Mouse (Mus musculus) frontal cortex, adult 2 months (tissue): ENCODE results near the gene Pigf. TPM values are rescaled to one million over a fixed set of nuclear protein-coding genes. Genes with fewer than 3 reads are reported as not detected.

Experiments used
- DNase-seq, 2 experiments: peaks; one replicate each; pipeline ENCODE4 v3.0.0; 2022; ENCODE audit warnings: low spot score in 1 of 2; ENCODE audit errors: extremely low spot score in 1 of 2
- polyA plus RNA-seq: library from polyadenylated mRNA; depleted of rRNA; stranded (reverse); fragments of >200 nt; gene quantifications from 2 replicates; pipeline ENCODE4 v1.2.3, GENCODE M21; 2012

Gene Pigf
- polyA plus RNA-seq, 1 experiment, result 18.9 TPM

- peak in 1 of 2 experiments; percentile 42 for DNase-seq
Measured at GRCm38 (mm10) chr17:87036141-87037073, 11.2 kb upstream of the Pigf start.

GRCm38 (mm10) chr17:87024491-87025242, 539 bp downstream of the Pigf start:
- DNase-seq, result no peak

DNA sequence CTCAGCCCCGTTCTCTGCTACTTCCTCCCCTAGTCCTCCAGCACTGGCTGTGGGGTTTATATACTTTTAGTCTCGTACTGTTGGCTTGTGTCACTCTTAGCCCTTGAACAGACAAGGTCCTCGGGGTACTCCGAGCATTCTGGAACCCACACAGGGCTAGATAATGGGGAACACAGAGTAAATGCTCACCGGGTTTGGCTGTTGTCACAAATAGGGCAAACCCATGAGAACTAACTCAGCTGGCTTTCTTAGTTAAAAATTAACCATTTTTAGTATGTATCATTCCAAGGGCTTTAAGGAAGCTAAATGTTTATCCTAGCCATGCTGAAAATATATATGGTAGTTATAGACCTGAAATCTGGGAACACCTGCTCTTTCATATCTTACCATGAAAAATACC, 5.5 kb downstream of the Pigf start:
- no peak for DNase-seq

DNA sequence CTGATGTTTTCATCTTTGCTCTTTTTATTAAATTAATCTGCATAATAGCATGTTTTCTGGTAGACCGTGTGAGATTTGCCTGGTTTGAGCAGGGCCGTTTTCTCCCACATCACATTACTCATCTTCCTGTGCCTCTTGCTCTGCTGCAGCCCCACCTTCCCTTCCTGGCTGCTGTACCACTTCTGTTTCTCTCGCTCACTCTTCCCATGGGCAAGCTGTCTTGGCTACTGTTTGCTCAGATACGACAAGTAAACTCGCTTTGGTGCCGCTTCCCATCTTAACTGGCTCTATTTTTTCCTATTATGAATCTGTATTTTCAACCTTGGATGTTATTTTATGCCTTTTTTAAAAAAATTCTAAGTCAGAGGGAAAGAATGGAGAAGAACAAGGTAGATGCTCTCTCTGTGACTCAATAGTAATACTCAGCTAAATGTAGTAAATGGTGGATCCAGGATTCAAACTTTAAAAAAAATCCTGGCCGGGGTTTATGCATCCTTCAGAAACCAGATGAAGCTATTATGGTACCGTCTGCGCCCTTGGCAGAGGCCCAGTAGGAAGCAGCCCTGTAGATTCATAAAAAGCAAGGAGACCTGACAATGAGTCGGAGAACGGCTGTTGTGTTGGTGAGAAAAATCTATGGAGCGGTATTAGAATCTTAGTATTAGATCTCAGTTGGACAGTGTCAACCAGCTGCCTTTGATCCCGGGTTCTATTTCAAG, 13.7 kb downstream of the Pigf start:
- peak; percentile 62 to 77 for DNase-seq

DNA sequence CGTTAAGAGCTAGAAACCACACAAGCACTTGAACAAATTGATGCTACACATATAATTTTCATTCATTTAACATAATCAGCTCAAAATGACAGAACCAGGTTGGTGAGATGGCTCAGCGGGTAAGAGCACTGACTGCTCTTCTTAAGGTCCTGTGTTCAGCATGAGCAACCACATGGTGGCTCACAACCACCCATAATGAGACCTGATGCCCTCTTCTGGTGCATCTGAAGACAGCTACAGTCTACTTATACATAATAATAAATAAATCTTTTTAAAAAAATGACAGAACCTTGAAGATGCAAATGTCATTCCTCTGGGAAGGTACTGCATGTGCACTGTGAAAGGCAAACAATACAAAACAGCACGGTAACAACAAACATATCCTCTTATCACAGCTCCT, 16.3 kb downstream of the Pigf start:
- no peak for DNase-seq

DNA sequence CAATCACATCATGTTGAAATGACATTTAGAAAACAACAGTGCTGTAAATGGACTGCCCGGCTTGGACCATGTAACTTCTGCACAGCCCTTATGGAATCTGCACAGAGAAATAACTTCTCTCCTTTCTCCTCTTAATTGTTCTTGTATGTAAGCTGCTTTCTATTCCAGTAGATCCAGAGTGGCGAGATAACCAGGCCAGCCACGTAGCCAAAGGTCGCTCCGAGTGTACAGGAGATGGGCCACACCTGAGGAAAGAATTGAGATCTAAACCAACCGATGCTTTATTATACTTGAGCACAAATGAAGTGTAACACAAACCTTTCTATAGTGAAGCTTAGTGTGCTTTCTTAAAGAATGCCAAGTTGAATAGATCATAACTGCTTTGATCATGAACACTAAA, 27.9 kb downstream of the Pigf start:
- no peak for DNase-seq

DNA sequence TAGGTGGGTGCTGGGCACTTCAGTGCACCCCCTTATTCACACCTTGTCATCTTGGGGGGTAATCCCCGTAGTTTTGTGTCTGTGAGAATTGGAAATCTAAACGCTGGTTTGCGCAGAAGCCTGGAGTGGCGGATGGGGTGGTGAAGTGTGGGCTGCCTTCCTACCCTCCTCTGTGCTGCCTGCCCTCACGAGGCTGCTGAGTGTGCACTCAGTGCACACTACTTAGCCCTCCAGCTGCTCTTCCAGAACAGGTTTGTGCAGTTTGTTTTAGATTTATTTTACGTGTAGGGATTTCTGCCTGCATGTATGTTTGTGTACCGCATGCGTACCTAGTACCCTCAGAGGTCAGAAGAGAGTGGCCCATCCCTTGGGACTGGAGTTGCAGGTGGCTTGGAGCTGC, 33.9 kb downstream of the Pigf start:
- DNase-seq, result no peak

GRCm38 (mm10) chr17:86988601-86989184, 36.5 kb downstream of the Pigf start:
- no peak for DNase-seq

DNA sequence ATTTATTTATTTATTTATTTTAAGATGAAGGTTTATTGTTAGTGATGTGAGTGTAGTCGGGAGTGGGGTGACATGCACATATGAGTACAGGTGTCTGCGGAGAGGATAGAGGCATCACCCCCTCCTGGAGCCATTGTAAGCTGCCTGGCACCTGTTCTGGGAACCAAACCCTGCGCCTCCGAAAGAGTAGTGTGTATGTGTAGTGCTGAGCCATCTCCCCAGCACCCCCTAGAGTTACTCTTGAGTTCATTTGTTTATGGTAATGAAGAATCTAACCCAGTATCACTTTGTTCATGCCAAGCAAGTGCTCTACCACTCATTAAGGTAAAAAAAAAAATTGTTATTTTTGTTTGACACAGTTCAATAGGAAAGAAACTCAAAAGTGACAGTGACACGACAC, 37.0 kb downstream of the Pigf start:
- no peak for DNase-seq

GRCm38 (mm10) chr17:86986449-86987138, 38.6 kb downstream of the Pigf start:
- DNase-seq, result no peak

GRCm38 (mm10) chr17:86982497-86982896, 42.7 kb downstream of the Pigf start:
- DNase-seq, result no peak

- no peak for DNase-seq
Measured at GRCm38 (mm10) chr17:86981701-86982100, 43.5 kb downstream of the Pigf start.

GRCm38 (mm10) chr17:86981205-86981604, 44.0 kb downstream of the Pigf start:
- no peak for DNase-seq

GRCm38 (mm10) chr17:86978496-86978895, 46.7 kb downstream of the Pigf start:
- DNase-seq, result no peak

DNA sequence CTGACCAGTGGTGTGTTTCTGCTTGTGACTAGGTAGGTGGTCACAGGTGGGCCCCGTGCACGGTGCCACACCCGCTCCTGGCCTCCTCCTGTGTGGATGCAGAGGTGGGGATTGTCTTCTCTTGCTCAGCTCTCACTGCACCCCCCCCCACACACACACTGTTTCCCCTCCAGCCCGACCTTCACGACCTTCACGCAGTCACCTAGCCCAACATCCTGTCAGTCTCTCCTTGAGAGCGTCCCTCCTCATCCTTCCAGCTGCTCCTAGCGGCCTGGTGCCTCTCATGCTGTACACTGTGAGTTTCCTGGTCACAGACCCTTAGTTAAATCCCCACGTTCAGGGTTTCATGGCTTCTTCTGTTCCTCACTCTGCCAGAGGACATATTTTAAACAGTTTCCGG, 48.8 kb downstream of the Pigf start:
- DNase-seq, result no peak

- no peak for DNase-seq
Measured at GRCm38 (mm10) chr17:86973097-86973496, 52.1 kb downstream of the Pigf start.

DNA sequence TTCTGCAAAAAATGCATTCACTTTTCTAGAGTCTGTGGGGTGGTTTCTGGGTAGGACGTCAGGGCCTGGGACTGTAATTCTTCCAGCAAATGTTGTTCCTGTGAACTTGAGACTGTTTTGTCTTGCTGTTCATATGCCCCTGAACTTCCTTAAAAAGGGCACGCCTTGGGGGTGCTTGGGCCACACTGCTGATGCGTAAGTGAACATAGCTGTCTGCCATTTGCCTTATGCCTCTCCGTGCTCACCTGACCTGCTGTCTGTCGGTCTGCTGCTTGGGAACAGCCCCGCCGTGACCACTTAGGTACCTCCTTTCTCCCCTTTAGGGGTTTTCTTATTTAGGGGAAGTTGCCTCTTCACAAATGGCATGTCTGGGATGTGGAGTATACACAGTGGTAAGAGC, 53.3 kb downstream of the Pigf start:
- DNase-seq, result no peak

- no peak for DNase-seq
Measured at GRCm38 (mm10) chr17:86971036-86971435, 54.2 kb downstream of the Pigf start.

- DNase-seq, result no peak
Measured at GRCm38 (mm10) chr17:86970026-86970750, 55.0 kb downstream of the Pigf start.
